Mouse (Mus musculus) thymus, postnatal 0 days (tissue): ENCODE data around the gene Jak1. TPM values are rescaled to one million over a fixed set of nuclear protein-coding genes. Genes with fewer than 3 reads are reported as not detected.

Experiments
- DNase-seq: peaks from one replicate; pipeline ENCODE4 v3.0.0-alpha.2; 2015; ENCODE audit warnings: low spot score
- polyA plus RNA-seq: library from polyadenylated mRNA; unstranded; fragments of >200 nt; fragmentation: Nextera tagmentation; extraction: Ambion mirVana; gene quantifications from 2 replicates; pipeline ENCODE4 v1.2.1, GENCODE M21; 2015

Jak1 gene
- polyA plus RNA-seq, 1 experiment from 2014 or later = 151 TPM

DNA sequence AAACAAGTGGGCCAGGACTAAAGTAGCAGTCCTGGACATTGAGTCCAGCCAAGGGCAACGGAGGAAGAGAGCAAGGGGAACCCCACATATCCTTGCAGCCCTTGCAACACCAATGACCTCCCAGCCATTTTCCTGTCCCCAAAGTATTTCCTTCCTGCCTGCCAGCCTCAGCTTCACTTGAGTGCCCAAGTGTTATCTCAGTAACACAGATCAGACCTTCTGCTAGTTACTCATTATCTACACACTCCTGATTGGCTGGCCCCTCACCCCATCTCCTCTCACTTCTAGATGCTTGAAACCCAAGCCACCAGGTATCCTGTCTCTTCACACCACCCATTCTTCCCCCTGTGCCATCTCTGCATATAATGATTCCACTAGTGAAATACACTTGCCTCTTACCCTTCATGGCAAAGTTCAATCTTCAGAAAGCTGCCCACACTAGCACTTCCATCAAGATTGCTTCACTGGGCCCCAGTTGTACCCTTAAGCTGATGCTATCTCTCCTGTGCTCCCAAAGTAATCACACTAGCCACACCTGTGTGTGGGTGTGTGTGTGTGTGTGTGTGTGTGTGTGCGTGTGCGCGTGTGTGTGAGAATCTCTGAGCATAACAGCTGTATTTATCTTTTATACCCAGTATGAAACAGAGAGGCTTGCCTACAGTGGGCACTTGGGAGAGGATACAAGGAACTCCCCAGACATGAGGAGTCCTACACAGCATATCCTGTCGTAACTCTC, 72.7 kb downstream of the Jak1 start:
- DNase-seq = peak; percentile 32

DNA sequence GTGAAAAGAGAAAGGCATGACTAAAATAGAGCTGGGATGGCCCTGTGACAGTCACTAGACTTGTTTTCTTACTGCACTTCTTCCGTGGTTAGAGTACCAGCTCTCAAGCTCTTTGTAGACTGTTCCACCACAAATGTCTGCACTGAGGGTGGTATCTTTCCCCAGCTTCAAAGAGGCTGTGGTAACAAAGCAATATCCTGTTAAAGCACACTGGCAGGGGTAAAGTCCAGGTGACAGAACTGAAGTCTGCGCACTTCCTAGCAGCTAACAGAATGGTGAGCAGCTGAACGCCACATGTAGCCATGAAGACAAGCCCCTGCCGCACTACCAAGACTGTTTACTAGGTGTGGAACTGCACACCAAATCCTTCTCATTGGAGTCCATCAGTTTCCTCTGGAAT, 77.7 kb downstream of the Jak1 start:
- DNase-seq = peak; percentile 94

DNA sequence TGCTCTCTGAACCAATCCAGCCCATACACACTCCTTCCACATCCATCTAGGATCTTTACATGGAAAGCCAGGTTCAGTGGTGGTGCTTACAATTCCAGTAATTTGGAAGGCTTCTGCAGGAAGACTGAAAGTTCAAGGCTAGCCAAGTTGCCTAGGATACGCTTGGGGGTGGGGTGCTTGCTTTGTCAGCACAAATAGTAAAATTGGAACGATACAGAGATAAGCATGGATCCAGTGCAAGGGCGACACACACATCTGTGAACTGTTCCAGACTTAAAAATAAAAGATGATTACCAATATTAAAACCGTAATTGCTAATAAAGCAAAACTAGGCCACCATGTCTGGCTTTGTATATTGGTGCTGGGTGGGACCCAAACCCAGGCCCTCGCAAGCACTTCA, 78.5 kb downstream of the Jak1 start:
- no peak for DNase-seq

DNA sequence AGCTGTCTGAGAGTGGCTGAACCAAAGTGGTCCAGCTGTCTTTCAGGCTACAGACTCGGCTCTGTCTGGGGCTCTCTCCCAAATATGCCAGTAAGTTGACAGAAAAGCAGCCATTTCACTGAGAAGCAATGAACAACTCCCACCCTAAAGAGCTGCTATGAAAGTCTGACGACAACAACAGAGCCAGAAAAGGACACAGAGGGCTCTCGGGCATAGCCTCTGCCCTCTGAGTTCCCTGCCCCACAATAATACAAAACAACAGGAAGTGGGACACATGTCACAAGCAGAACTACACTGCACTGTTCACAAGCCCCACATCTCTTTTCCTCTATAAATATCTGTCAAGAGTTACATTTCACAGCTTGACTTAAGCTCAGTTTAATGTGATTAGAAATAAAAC, 79.9 kb downstream of the Jak1 start:
- peak; percentile 55 for DNase-seq

DNA sequence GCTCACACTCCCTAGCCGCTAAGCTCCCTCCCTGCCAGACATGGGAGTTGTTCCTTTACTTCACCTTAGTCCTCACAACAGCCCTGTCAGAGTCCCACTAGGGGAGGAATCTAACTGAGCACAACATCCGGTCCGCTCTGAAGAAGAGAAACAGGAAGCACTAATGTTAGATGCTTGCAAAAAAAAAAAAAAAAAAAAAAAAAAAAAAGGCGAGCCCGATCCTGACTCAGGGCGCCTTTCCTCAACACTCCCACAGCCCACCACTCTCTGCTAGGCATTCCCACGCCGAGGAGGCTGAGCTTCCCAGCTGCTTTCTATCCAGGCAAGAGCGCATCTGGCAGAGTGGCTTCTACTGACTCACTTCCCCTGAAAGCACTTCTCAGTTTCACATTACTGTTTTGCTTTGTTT, 82.5 kb downstream of the Jak1 start:
- peak; percentile 81 for DNase-seq

DNA sequence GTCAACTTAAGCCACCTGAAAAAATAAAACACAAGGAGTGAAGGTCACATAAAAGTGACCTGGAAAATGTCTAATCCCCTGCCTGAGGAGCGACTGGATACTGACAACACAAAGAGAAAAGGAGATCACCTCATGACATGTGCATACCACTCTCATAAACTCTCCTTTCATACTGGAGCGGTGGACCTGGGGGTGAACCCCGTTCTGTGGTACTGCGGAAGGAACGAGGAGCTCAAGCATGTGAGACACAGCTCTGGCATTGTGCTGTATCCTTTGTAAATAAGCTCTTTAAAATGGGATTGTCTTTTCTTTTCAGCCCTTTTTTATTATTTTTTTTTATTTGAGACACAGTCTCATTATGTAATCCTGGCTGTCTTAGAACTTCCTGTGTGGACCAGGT, 84.4 kb downstream of the Jak1 start:
- DNase-seq = no peak

DNA sequence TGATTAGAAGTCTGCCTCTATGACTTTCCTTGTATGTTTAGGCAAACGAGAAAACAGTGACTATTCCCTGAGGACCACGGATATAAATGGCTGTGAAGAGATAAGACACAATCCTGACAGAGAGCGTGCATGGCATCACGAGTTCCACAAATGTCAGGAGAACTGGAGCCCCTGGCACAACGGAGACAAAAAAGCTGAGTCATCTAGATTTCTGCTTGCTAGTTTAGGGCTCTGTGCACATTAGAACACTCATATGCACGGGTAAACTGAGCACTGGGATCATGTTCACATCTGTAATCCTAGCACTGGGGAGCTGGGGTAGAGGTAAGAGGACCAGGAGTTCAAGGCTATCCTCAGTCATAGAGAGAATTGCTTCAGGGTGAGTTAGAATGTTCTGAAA, 85.2 kb downstream of the Jak1 start:
- no peak for DNase-seq

DNA sequence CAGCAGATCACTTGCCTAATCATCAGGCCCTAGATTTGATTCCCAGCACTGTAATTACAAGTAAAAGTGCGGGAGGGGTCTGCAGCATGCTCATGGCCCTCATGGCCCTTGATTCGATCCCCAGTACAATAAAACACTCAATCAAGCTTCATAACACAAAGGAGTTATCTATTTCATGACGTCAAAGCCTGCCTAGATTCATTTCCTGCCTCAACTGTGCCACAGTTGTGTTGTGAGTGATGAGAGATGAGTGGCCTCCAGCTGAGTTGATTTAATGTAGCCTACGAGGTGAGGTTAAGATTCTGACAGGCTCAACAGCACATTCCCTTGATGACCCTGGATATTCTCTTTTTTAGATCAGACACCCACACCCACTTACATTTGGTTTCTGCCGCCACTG, 86.0 kb downstream of the Jak1 start:
- DNase-seq = no peak

DNA sequence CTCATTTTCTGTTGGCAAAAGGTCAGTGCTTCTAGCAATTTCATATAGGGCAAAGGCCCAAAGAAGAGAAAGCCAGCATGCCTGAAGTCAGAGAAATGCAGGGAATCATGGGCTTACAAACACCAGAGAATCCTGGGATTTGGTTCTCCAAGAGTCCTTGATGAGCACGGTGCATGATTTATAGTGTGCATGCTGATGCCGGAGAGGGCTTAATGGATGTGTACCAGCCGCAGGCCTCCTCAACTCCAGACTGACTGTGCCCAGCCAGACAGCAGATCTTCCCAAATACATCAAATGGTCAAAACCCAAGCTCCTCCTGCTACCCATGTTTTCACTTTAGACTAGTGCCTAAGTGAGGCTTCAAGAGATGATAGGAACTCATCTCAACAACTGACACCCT, 87.3 kb downstream of the Jak1 start:
- no peak for DNase-seq

DNA sequence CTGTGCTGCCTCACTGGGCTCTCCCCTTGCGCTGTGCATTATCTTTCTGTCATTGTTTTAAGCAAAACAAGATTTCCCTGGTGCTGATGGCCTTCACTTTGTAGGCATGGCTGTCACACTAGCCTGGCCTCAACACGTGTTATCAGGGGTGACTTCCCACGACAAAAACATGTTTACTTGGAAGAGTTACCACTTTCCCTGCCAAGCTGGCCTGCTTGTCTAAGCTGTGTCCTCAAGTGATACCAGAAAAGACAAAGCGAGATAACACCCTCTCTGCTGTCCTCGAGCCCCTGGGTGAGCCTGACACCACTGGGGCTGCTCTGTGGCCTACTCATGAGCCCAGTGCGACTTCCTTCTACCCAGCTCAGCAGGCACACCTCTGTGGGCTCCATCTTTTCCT, 89.0 kb downstream of the Jak1 start:
- DNase-seq = no peak

DNA sequence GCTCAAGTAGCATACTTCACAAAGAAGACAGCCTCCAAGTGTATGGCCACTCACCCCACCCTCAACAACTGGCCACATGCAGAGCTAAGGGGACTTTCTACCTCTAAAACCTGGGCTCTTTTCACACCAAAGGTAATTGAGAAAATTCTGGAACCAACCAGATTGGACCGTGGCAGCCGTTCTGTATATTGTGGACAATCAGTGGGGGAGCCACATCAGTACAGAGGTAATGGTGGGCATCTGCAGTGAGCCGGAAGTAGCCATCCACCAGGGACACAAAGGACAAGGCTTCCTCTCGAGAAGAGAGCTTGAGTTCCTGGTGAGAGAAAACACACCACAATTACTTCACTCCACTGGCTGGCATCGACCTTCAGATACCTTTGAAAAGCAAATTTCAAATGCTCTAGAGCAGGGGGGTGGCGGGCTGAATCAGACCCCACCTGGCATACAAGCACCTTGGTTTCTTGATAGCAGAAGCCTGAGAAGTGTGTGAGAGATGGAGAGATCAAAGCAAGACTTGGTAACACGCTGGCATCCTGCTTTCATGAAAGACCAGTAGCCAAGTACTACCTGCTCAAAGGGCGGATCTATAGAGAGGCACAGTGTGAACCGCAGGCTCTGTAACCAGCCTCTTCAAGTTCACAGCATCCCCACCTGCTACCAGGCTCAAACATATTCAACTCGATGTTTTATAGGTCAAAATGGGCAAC, 90.0 kb downstream of the Jak1 start:
- peak; percentile 74 for DNase-seq

DNA sequence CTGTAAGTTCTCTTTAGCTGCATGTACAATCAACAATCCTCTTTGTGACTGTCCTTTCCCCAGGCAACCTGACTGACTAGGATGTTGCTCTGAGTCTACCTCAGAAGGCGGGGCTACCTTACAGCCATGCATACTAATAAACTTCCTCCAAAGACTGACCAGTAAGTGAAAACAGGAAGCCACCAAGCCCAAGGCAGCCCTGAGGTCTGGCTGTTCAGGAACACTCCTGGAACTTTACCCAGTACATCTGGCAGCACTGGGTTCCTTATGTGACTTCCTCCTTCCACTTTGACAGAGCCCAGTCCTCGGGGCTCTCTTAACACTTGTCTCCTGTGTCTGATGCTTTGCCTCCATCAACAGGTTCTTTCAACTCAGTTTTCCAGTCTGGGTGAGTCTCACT, 92.3 kb downstream of the Jak1 start:
- no peak for DNase-seq

DNA sequence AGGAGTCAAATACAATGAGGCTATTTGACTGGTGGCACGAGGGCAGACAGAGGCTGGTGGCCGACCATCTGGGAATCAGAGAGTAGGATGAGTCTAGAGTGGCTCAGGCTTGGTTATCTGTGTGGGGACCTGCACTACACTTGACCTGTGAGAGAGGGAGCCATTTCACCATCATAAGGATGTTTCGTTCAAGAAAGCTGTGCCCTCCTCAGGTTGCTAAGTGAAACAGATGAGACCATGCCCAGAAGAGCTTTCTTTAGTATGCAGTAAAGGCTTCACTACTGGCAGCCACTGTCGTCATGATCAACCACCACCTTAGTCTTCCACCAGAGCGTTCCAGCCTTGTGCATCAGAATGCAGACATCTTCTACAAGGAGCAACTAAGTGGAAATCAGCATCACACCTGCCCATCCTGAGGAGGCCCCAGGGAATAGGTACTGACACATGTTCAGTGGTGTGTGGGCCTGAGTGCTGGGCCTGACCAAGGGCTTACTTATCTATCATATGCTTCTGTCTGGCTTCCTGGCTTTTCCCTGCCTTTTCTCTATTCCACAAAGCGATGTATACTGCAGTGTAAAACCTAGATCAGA, 96.8 kb downstream of the Jak1 start:
- DNase-seq = peak; percentile 78

DNA sequence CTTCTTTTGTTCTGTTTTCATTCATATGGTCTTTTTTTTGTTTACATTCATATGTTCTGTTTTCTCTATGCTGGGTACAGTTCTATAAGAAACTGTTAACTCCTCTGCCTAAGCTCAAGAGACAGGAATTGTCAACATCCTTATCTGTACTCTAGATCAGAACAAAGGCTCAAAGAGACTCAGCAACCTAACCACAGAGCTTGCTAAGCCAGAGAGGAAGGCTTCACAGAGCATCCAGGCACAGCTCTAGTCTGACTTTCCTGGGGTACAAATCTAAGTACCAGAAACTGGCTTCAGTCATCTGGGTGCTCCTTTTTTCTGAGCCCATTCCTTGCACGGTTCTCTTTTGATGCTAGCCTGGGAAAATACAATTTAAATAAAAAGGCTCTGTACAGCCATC, 97.3 kb downstream of the Jak1 start:
- peak; percentile 85 for DNase-seq

DNA sequence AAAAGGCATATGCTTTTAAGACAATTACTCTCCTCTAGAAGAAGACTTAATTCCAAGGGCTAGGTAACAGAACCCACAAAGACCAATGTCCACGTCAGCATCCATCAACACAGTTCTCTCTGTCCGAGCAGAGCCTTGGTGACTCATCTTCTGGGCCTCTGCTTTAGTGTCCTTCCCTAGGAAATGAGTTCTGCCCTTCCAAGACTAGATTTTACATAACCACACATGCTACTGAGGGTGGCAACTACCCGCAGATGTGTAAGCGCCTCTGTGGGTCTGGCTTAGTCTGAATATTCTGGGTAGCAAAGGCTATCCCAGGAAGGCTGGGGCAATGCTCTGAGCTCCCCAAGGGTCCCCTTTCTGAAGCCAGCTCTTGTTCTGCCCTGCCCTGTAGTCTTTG, 99.3 kb downstream of the Jak1 start:
- DNase-seq = no peak

DNA sequence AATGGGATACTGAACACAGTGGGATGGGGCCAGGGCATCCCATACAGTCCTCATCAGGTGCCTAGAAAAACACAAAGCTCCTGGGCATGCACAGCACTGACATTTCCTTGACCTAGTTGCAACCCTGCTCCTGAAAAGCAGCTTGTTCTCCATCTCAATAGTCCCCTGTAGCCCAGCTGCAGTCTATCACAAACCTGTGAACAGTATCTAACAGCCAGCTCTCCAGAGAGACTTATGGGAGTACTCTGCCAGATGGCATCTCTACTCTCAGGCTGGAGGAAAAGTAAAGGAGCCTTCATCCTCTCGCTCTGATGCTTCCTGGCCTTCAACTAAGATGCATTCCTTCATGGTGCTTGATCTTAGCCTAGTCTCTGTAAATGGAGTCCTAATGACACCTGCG, 100.4 kb downstream of the Jak1 start:
- DNase-seq = no peak

DNA sequence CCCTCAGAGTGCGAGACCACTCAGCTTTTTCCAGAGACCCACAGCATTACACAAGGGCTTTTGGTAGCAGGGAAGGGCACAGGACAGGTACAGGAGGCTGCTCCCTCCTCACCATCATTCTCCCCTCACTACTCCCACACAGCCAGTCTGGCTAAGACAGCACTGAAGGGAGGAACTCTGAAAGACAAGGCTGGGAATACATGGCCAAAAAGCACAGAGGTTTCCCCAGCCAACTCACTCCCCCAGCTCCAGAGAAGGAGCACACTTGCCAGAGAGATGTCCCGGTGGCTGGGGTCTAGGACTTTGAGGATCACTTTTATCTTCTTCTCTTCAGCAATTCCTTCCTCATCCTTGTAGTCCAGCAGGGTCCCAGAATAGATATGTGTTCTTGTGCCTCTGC, 100.9 kb downstream of the Jak1 start:
- no peak for DNase-seq

DNA sequence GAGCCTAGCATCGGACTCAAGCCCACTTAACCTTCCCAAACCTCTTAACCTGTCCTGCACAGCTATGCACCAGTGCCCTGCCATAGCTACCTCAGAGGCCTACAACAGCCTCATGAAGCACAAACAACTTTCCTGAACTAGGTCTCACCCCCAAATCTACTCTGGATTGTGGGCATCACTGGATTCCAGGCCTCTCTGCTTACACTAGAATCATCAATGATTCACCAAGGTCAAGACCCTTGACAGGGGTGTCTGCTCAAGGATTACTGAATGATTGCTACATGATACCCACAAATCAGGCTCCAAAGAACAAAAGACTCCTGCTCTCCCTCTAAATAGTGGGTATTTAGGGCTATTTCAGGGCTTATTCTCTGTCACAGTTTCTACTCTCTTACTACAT, 104.3 kb downstream of the Jak1 start:
- no peak for DNase-seq

DNA sequence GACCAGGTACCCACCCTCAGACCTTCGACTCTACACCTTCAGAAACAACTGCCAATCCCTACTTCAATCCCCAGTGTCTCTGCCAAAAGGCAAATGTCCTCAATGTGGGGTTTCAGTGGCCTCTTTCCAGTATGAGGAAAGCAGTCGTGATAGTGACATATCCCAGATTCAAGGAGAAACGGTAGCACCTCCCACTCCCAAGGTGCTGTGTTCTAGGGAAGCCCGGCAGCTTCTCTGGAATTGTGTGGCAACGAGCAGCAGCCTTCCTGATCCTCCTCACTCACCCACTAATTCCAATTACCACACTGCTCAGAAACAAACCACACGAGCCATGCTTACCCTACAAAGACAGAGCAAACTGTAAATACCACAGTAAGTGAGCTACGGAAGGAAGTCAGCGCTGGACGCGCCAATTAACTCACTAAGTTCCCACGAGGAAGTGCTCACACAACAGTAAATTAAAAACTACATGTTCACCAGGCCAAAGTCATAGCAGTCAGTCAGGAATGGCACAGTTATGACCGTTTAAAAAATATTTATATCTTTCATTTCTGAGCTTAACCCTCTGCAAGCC, 105.8 kb downstream of the Jak1 start:
- no peak for DNase-seq

DNA sequence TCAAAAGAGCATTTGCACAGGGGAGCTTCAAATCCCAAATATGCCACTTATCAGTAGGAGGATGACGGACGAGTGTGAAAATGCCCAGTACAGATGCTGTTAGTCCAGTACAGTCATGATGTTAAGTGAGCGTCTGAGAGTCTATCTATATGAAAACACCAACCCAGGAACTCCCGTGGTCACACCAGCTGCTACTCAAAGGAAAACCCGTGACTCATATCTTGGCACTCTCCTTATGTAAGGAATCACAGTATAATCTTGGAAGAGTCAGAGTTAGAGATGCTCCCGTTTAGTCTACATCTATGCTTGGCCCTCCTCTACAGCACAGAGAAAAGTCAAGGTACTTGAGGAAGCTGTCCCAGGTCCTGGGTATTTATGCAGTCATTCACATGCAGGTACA, 106.8 kb downstream of the Jak1 start:
- no peak for DNase-seq

DNA sequence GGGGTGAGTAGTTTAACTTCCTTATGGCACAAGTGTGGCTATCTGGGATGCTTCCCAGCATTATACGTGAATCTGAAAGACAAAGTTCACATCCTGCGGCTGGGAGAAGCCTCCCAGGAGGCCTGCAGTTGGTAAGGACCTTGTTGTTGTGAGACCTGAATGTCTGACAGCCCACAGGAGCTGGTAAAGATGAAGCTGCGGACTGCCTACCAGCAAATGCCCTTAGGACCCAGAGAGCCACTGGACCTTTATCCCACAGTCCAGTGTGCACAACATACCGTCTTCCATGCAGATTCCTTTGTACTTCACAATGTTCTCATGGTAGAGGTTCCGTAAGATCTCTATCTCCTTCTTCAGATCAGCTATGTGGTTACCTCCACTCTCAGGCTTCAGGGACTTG, 107.6 kb downstream of the Jak1 start:
- DNase-seq = no peak

DNA sequence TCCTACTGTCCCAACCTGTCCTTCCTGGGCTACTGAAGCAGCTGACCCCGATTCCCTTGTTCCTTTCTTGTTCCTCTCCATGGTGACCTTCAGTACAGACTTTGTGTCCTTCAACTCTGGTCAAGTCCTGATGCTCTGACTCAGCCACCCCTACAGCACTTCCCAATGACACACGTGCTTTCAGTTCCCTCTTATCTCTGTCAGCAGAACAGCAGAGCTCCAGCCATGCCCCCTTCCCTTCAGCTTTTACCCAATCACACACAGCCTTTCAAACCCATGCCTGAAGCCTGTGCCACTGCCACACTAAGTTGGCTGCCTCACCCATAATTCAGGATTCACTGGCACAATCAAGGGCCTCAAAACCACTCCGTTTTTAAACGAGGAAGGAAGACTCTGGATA, 109.5 kb downstream of the Jak1 start:
- DNase-seq = no peak
